Mouse (Mus musculus) forebrain, embryonic 16.5 days (tissue): ENCODE data around the gene Gm14226. TPM values are rescaled to one million over a fixed set of nuclear protein-coding genes. Genes with fewer than 3 reads are reported as not detected.
"Not testable (repeated sequence)": the region's sequence is repeated elsewhere in the genome, so short reads cannot be mapped to it uniquely, and the experiment has no call there.

Experiments
- ATAC-seq: fragments of 200-750 bp; cut with Nextera tagmentation; 2 replicates; pipeline ENCODE4 v1.8.0; 2017; ENCODE audit warnings: mild to moderate bottlenecking, moderate library complexity
- H3K27ac ChIP-seq: fragments of 300-500 bp; sonication (generic); 2 replicates; pipeline ENCODE4 v1.5.1; 2014; ENCODE audit warnings: low read length, control low read depth
- H3K27me3 ChIP-seq: fragments of 300-500 bp; sonication (generic); replicated peaks from 2 replicates; pipeline ENCODE4 v1.6.1; 2014; ENCODE audit warnings: low read length; ENCODE audit not compliant: control insufficient read depth, insufficient read depth
- H3K36me3 ChIP-seq: fragments of 300-500 bp; sonication (generic); 2 replicates; pipeline ENCODE4 v1.6.1; 2014; ENCODE audit not compliant: control insufficient read depth, insufficient read depth
- H3K4me1 ChIP-seq: fragments of 300-500 bp; sonication (generic); replicated peaks from 2 replicates; pipeline ENCODE4 v1.6.1; 2014; ENCODE audit warnings: low read length; ENCODE audit not compliant: control insufficient read depth, insufficient read depth
- H3K4me2 ChIP-seq: fragments of 300-500 bp; sonication (generic); 2 replicates; pipeline ENCODE4 v1.6.1; 2014; ENCODE audit warnings: mild to moderate bottlenecking, low read length, control low read depth
- H3K4me3 ChIP-seq: fragments of 300-500 bp; sonication (generic); replicated peaks from 2 replicates; pipeline ENCODE4 v1.5.1; 2014; ENCODE audit warnings: mild to moderate bottlenecking, low read length, control low read depth
- H3K9ac ChIP-seq: fragments of 300-500 bp; sonication (generic); replicated peaks from 2 replicates; pipeline ENCODE4 v1.6.1; 2014; ENCODE audit warnings: low read depth, low read length, control low read depth
- H3K9me3 ChIP-seq: fragments of 300-500 bp; sonication (generic); 2 replicates; pipeline ENCODE4 v1.6.1; 2016; ENCODE audit warnings: low read length; ENCODE audit not compliant: control insufficient read depth
- WGBS: fragments of 180-500 bp; shearing (Covaris S2); extraction: QIAGEN DNeasy Blood & Tissue Kit; methylation state at CpG from one replicate; pipeline ENCODE4 v1.1.7; 2014; 5-methylcytosine and 5-hydroxymethylcytosine counted together
- polyA plus RNA-seq: library from polyadenylated mRNA; unstranded; fragments of >200 nt; fragmentation: Nextera tagmentation; extraction: Ambion mirVana; gene quantifications from 2 replicates; pipeline ENCODE4 v1.2.1, GENCODE M21; 2015

The Gm14226 gene
- polyA plus RNA-seq, 1 experiment from 2014 or later = 0.10 TPM

DNA sequence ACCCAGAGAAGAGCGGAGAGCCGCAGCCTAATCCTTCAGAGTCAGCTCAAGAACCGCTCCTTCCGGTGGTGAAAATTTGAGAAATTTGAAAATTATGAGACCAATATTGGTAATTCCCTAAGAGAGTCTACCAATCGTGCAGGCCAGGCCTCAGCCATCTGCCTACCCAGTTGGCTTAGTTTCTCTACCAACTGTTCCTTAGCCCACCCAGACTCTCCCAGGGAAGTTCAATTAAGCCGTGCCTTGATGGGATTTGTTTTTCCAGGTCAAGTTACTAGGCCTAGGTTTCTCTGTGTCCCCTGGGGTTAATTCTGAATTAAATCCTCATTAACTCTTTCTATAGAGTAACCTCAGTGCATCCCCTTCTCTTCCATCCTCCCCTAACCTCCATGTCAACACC lies 5.1 kb upstream of the Gm14226 start:
- no peaks in the 10 kb centered on the region for H3K4me1 ChIP-seq
- H3K27me3 ChIP-seq = no peaks in the 10 kb centered on the region
- H3K4me2 ChIP-seq = no peak overlapping the region
- no peak overlapping the region for H3K4me3 ChIP-seq
- no peaks in the 10 kb centered on the region for H3K9me3 ChIP-seq
- no peak overlapping the region for H3K27ac ChIP-seq
- no peak for ATAC-seq
- H3K9ac ChIP-seq = no peak overlapping the region
- H3K36me3 ChIP-seq = no peaks in the 10 kb centered on the region
- 63% methylated on average over 6 of the region's 6 CpGs for WGBS

DNA sequence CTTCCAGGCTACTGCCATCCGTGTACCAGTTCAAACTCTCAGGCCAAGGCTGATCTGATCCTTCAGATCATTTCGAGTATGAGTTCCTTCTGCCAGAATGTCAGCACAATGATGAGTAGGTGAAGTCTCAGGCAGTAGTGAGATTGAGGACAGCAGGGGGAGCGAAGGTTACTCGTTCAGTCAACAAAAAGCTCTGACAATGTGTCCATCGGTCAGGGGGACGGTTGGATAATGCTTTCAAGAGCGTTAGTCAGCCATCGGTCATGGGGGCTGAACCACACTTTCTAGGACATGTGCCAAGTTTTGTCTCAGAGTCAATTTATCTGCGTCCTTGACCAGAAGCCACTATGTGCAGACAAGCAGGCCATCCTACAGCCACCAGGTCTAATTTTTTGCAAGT lies 1.3 kb upstream of the Gm14226 start:
- not testable (repeated sequence) for H3K27me3 ChIP-seq, H3K4me2 ChIP-seq, H3K9ac ChIP-seq, H3K27ac ChIP-seq, H3K36me3 ChIP-seq, ATAC-seq, H3K9me3 ChIP-seq, H3K4me3 ChIP-seq
- WGBS = 42% methylated on average over 3 of the region's 9 CpGs
- peaks cover 13% of the 10 kb centered on the region for H3K4me1 ChIP-seq

DNA sequence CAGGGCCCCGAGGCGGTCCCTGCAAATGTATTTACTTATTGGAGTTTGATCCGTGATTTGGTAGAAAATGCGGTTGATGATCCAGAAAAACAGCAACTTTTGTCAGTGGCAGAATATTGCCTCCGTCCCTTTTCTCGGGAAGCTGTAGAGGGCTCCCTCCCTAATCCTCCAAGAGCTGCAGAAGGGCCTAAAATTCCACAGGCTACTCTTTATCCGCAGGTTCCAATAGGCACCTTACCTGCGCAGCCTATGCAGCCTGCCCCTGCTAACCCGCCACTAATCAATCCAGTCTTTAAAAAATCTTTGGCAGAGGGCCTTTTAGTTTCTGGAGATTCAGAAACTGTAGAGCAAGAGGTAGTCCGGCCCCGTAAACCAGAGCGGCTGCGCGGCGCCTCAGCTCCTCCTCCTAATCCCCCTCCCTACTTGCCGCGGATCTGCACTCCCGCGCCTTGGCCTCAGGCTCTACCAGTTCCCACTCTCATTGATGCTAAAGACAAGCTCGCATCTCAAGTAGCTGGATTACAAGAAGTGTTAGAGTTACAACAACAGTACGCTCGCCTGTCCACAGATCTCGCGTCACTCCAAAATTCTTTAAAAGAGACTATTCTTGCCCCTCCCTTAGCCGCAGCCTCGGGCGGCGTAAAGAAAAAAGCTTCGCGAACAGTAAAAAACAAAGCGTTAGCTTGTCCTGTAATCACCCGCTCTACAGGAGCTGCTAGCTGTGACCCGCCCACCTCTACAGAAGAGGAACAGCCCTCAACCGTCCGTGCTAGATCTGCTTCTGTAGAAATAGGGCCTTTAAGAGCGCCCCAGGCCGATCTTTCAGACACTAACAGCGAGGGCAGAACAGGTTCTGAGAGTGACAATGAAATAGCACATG lies 936 bp downstream of the Gm14226 start:
- Histone ChIP-seq H3K4me2 (peak overlapping the region; percentile 93), H3K9me3 (no peaks in the 10 kb centered on the region), H3K4me3 (peak overlapping the region; percentile 47), H3K4me1 (peaks cover 13% of the 10 kb centered on the region), H3K36me3 (no peaks in the 10 kb centered on the region), H3K27me3 (no peaks in the 10 kb centered on the region), H3K27ac (peak overlapping the region; percentile 94), H3K9ac (peak overlapping the region; percentile 68)
- under 1% methylated on average over 38 of the region's 38 CpGs for WGBS
- ATAC-seq = peak; percentile 98

DNA sequence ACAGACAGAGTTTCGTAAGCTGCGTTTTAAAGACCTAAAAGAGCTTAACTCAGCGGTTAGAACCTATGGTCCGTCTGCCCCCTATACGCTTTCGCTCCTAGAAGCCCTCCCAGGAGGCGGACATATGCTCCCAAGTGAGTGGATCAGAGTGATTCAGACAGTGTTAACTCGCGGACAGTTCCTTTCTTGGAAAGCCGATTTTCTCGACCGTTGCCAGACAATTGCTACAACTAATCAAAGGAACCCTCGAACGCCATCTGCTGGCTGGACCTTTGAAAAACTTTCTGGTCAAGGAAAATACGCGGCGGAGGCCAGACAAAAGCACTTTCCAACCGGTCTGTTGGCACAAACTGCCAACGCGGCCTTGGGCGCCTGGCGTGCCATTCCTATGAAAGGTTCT lies 1.6 kb downstream of the Gm14226 start:
- no peaks in the 10 kb centered on the region for H3K9me3 ChIP-seq
- under 1% methylated on average over 22 of the region's 22 CpGs for WGBS
- H3K4me1 ChIP-seq = peaks cover 13% of the 10 kb centered on the region
- no peaks in the 10 kb centered on the region for H3K27me3 ChIP-seq
- no peaks in the 10 kb centered on the region for H3K36me3 ChIP-seq
- peak overlapping the region; percentile 47 for H3K4me3 ChIP-seq
- H3K9ac ChIP-seq = peak overlapping the region; percentile 68
- H3K27ac ChIP-seq = peak overlapping the region; percentile 94
- H3K4me2 ChIP-seq = peak overlapping the region; percentile 93
- peak; percentile 80 for ATAC-seq

DNA sequence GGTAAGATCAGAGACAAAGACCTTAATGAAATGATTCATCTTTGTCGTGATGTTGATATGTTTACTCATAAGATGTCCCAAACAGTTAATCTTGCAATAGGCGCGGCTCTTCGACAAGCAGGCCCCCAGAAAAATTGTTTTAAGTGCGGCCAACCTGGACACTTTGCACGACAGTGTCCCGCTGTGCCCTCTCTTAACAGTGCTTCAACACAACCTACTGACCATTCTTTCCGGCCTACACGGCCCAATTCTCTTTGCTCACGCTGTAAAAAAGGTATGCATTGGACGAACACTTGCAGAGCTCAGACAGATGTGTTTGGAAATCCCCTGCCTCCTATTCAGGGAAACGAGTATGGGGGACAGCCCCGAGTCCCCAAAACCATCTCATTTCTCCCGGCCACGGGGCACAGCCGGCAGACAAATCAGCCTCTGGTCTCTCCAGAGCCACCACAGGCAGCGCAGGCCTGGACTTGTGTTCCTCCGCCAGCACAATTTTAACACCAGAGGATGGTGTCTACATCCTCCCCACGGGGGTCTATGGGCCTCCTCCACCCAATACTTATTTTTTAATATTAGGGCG lies 2.3 kb downstream of the Gm14226 start:
- Histone ChIP-seq H3K9ac (peak overlapping the region; percentile 68), H3K27ac (peak overlapping the region; percentile 94), H3K4me2 (peak overlapping the region; percentile 93), H3K4me1 (peaks cover 13% of the 10 kb centered on the region)
- not testable (repeated sequence) for H3K27me3 ChIP-seq, H3K4me3 ChIP-seq, H3K36me3 ChIP-seq, H3K9me3 ChIP-seq, ATAC-seq
- WGBS = 18% methylated on average over 20 of the region's 20 CpGs

DNA sequence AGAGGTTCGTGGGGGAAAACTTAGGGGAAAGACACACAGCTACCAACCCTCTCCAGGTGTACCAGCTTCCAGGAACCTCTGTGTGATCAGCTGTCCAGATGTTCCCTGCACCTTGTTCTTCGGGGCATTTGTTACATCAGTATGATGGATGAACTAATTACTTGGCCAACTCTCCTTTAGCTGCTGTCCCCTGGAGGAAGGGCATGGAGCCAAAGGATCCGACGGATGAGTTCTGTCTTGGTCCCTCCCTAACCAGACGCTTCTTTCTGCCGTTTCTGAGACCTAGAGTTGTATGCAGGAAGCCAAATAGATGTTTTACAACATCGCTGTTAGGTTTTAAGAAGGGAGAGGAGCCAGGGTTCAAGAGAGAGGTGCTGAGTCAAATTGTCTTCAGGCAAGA lies 12.8 kb downstream of the Gm14226 start:
- no peak overlapping the region for H3K4me2 ChIP-seq
- no peak overlapping the region for H3K27ac ChIP-seq
- H3K9ac ChIP-seq = no peak overlapping the region
- H3K36me3 ChIP-seq = no peaks in the 10 kb centered on the region
- no peaks in the 10 kb centered on the region for H3K9me3 ChIP-seq
- H3K27me3 ChIP-seq = no peaks in the 10 kb centered on the region
- no peak overlapping the region for H3K4me3 ChIP-seq
- WGBS = 80% methylated on average over 7 of the region's 7 CpGs
- H3K4me1 ChIP-seq = no peaks in the 10 kb centered on the region
- no peak for ATAC-seq

DNA sequence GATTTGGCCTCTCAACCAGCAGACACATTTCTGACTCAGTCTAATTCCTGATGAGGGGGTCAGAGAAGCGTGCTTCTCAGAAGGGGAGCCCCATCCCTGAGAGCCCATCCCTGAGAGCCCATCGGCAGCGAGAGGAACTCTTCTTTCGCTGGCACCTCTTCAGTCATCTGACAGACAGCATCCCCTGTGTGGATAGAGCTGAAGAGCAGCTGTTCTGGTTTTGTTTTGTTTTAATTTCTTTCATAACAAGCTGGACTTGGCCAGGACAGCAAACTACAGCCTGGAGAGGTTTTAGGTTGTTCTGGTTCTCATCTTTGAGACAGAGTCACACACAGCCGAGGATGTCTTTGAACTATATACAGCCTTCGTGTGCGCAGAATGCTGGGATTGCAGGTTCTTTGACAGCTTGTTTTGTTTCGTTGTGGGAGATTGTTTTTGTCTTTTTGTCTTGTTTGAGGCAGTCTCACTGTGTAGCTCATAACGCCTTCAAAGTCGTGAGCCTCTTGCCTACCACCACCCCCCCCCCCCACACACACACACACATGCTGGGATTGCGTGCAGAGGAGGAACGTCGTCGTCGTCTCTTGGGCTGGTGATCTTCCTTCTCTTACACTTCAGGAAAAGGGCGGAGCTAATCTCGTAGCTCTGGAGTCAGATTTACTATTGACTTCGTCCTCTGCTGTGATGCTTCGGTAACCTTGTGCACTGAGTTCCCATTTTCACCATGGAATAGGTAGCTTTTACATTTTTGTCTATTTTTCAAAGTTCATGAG lies 15.1 kb downstream of the Gm14226 start:
- 38% methylated on average over 19 of the region's 19 CpGs for WGBS
- Histone ChIP-seq H3K9me3 (no peaks in the 10 kb centered on the region), H3K4me1 (no peaks in the 10 kb centered on the region), H3K36me3 (no peaks in the 10 kb centered on the region), H3K4me2 (no peak overlapping the region), H3K9ac (no peak overlapping the region), H3K27me3 (no peaks in the 10 kb centered on the region), H3K4me3 (no peak overlapping the region), H3K27ac (no peak overlapping the region)
- no peak for ATAC-seq

DNA sequence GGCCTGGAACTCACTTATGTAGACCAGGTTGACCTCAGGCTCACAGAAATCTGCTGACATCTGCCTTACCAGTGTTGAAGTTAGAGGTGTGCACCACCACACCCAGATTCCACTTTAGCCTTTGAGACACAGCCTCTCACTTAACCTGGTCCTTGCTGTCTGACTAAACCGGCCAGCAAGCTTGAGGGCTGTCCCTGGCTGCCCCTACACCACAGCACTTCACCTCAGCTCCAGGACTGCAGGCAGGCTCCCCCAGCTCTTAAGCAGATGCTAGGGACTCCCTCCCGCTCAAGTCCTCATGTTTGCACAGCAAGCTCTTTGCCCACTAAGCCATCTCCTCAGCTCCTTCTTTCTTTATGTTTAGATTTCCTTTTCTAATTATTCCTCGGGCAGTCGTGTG lies 21.9 kb downstream of the Gm14226 start:
- Histone ChIP-seq H3K27me3 (no peaks in the 10 kb centered on the region), H3K4me2 (no peak overlapping the region), H3K9me3 (no peaks in the 10 kb centered on the region), H3K36me3 (no peaks in the 10 kb centered on the region), H3K4me1 (no peaks in the 10 kb centered on the region), H3K9ac (no peak overlapping the region), H3K27ac (no peak overlapping the region), H3K4me3 (no peak overlapping the region)
- ATAC-seq = no peak
- WGBS = 72% methylated on average over 4 of the region's 4 CpGs

DNA sequence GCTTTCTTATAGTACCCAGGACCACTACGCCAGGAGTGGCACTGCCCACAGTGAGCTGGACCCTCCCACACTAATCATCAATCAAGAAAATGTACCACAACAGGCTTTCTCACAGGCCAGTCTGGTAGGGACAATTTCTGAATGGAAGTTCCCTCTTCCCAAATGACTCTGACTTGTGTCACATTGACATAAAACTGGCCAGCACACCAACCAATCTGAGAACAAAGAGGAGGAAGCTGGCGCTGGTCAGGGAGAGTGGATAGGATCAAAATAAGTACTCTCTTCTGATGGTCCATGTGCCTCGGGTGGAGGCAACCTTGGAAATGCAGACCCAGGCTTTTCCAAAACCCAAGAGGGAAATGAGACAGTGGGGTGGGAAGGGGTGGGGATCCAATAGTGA lies 26.5 kb downstream of the Gm14226 start:
- Histone ChIP-seq H3K4me1 (no peaks in the 10 kb centered on the region), H3K4me3 (no peak overlapping the region), H3K27me3 (no peaks in the 10 kb centered on the region), H3K9me3 (no peaks in the 10 kb centered on the region), H3K4me2 (no peak overlapping the region), H3K9ac (no peak overlapping the region), H3K27ac (no peak overlapping the region), H3K36me3 (no peaks in the 10 kb centered on the region)
- 84% methylated on average over 3 of the region's 3 CpGs for WGBS
- ATAC-seq = no peak
